Mouse (Mus musculus) adrenal gland, adult 8-10 months (tissue): ENCODE results near the gene Syngr1. TPM values are rescaled to one million over a fixed set of nuclear protein-coding genes. Genes with fewer than 3 reads are reported as not detected.

Experiments
- DNase-seq: peaks from one replicate; pipeline ENCODE4 v3.0.0; 2022
- total RNA-seq, 4 experiments: library from RNA; stranded (reverse); gene quantifications; 2 replicates each; pipeline ENCODE4 v1.2.4; 2022

The Syngr1 gene
- 10 to 100 TPM; 32.7 to 65.7 (median 48.7) TPM for total RNA-seq

DNA sequence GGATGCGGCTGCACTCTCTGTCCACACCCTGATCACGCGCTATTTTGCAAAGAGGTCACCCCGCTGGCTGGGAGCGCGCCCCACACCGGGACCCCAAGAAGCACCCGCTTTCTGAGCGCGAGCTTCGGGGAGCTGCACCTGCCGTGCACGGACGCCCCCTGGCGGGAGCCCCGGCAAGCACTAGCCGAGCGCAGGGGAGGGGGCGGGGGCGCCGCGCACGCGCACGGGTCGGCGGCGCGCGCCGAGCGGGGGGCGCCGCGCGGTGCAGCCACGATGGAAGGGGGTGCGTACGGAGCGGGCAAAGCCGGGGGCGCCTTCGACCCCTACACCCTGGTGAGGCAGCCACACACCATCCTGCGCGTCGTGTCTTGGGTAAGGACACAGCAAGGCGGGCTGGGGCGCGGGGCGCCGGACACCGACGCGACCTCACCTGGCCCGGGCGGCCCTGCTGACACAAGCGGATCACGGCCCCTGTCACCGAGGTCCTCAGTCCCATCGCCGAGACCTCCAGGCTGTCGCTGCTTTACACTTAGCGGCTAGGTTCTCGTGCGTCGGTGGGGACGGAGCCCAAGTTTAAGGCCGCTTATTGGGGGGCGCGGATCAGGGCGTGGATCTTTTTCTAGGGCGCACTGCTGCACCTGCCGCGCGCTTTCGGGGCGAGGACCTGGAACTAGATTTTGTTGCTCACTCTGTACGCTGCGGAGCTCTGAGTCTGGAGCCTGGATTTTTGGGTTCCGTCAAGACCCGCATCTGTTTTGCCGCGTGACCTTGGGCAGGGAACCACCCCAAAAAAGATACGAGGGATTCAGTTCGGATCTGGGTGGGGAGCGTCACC lies at the start of gene Syngr1, which contains the start of gene Rpl3:
TSS of gene Syngr1 (plus strand) at position 214 of the 835 bp plus-strand sequence.
TSS of gene Rpl3 (minus strand) at position 748 of the 835 bp plus-strand sequence.
- DNase-seq: no peak

DNA sequence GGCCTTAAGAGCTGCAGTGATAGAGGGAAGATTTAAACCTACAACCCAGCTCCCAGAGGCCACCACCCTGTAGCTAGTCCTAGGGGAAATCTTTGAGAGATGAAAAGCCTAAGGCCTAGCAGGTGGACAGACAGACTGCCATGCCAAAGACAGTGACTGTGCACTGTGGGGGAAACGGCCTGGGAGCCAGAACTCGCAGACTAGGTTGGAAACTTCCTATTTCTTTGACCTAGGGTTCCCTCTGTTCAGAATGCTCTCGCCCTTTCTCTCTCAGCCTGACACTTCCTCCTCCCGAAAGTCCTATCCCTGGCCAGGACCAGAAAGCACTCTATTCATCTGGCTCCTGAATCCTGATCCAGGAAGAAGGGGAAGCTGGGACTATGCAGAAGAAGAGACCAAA lies 49.0 kb upstream of the Syngr1 start:
- no peak for DNase-seq

DNA sequence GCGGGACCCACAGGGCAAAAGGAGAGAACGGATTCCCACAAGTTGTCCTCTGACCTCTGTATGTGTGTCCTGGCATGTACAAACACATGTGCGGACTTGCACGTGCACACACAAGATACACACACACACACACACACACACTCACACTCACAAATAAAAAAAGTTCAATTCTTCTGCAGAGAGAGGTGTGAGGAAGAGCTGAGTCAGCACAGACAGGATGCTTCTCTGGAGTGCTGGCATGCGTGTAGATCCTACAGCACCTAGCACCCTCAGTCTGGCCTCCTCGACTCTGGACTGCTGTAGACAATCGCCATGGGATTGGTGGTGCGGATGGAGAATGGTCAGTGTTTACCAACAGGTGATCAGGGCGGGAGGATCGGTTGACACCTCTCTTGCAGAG lies 46.9 kb upstream of the Syngr1 start:
- DNase-seq: no peak

DNA sequence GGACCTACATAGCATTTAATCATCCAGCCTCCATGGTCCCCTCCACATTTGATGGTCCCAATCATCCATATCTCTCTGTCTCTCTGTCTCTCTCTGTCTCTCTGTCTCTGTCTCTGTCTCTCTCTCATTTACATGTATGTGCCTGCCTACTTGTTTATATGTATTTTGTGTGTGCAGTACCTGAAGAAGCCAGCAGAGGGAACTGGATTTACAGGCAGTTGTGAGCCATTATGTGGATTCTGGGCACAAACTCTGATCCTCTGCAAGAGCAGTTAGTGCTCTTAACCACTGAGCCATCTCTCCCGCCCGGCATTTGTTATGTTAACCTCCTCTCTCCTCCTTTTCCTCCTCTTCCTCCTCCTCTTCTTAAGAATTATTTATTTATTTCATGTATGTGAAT lies 45.4 kb upstream of the Syngr1 start:
- DNase-seq: no peak

DNA sequence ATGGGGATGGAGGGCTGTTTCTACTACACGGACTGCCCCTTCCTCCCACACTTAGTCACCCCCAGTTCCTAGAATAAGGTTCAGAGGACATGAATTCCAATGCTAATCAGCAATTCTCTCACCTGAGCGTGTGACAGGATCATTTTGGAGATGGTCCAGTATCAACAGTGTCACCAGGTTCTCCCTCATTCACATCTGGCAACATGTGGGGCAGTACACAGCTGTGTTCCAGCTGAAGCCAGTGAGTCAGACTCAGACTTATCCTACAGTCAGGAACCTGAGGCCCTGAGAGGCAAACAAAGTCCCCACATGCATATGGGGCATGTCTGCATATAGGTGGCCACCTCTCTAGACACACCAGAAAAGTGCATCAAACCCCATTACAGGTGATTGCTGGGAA lies 43.9 kb upstream of the Syngr1 start:
- no peak for DNase-seq

DNA sequence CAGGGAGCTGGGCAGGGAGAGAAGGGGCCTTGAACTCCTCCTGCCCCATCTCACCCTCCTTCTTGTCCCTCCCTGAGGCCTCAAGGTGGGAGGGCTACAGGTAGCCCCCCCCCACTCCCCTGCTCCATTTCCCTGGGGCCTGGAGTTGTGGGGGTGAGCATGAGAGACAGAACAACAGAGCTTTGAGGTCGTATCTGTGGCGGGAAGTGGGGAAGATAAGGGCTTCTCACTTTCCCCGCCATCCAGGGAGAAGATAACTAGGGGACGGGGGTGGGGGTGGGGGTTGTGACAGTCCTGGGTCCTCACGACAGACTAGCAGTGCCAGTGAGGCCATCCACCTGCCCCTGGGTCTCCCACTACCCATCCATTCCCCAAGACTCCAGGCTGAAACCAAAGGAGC lies 43.2 kb upstream of the Syngr1 start:
- DNase-seq: no peak

DNA sequence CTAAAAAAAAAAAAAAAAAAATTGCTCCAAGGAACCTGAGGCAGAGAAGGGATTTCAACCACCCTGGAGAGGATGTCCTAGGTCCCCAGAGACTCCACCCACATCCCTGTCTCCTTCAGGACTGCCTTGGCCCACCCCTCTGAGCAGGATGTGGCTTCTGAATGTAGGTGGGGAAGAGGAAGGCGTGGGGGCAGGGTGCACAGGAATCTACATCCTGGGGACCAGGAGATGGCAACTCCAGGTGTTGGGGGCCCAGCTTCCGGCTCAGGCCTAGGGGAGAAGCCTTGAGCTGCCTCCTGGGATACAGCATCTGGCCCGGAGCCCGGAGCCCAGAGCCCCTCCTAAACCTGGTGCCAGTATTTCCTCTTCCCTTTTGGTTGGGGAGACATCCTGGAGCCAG lies 41.0 kb upstream of the Syngr1 start:
- DNase-seq: no peak

DNA sequence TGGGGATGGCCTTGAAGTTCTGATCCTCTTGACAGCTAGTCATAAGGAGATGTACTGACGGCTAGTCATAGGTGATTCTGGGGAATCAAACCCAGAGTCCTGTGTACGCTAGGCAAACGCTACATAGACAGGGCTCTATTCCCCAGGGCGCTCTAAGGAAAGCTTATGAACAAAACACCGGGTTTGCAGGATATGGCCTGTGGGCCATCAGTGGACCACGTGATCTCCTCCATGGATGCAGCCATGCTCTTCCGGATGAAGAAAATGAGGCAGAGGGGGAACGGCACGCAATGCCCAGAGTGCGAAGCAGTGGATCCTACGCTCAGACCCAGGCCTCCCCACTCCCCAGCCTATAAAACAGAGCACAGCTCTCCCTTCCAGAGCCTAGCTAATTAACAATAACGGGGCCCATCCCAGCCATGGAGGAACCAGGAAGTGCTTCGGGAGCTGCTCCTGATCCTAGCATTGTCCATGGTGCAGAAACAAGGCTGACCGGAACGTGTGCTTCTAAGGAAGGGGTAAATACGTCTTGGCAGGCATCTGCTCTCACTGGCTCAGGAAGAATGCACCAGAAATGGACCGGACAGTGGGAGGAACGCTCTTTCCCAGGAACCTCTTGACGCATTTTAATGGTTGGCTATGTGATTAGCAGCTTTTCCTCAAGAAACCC lies 39.9 kb upstream of the Syngr1 start:
- no peak for DNase-seq

DNA sequence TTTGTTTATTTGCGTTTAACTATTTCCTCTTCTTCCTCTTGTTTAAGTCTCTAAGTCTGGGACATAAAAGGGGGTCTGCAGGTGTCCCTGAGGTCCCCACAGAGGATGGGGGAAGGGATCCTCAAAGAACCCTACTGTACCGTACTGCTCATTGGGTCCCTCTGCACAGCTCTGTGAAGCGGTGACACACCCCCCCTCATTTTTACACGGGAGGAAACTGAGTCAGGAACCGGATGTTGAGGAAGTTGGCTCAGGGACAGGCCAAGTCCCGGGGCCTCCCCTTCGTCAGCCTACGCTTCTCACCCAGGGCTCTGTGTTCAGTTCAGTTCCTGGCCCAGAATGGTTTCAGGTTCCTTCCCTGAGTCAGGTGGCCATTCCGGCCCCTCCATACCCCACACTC lies 39.4 kb upstream of the Syngr1 start:
- no peak for DNase-seq

DNA sequence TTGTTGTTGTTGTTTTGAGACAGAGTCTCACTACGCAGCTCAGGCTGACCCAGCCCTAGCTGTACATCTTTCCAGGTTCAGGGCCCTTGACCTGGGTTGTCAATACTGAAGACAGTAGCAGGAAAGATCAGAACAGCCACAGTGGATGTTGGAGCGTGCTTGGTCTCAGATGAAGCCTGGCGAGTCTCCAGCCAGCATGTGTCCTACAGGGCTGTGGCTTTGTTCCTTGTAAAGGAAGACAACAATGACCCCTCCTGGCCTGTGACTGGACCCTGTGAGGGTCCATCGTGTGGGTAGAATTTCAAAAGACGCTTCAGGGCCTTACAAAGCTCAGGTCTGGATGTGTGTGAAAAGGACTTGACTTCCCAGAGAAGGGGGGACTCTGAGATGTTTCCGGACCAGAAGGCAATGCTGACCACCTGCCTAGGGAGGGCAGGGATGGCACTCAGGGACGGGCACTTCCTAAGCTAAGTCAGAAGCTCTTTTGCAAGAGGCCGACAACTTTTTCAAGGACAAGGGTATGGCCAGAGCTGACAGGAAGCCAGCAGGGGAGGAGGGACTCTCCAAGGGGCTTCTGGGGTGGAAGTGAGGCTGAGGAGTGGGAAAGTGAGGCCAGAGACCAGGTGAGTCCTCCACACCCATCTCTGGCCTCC lies 37.6 kb upstream of the Syngr1 start:
- DNase-seq: peak; percentile 50

DNA sequence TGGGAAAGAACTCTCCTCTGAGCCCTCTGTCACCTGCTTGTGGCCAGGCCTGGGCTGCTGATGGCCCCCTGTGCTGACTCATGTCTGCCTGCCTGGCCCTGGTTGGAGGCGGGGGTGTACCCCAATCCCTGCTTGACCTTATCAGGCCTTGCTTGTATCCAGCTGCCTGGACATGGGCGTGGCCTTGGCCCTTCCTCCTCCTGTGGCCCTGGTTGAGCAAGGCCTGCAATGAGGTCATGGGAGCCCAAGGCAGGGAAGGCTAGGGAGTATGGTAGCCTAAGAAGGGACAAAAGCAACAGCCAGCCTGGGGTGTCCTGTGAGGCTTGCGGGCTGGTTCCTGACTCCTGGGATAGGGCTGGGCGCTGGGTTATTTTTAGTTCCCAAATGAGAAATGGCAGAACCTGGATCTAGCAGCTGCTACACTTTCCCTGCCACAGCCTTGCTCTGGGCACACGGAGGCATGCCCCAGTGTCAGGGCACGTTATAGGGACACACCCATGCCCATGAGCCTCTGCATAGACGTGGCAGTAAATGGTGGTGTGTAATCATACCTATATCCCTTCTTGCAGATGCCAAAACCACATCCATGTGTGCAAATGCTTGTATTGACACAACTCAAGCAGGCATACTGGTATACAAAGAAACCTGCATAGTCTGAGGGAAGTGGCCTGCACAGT lies 37.0 kb upstream of the Syngr1 start:
- DNase-seq: peak; percentile 94

DNA sequence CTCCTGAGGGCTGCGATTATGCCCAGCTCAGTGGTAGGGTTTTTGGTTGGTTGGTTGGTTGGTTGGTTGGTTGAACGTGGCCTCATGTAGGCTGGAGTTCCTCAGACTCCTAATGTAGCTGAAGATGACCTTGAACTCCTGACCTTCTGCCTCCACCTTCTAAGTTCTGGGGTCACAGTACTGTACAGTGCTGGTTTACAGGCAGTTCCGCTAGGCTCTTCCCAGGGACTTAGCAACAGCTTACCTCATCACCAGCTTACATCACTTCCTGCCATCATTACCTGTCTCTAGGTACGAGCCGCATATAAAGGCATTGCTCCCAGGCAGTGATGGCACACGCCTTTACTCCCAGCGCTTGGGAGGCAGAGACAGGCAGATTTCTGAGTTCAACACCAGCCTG lies 33.0 kb upstream of the Syngr1 start:
- DNase-seq: no peak

DNA sequence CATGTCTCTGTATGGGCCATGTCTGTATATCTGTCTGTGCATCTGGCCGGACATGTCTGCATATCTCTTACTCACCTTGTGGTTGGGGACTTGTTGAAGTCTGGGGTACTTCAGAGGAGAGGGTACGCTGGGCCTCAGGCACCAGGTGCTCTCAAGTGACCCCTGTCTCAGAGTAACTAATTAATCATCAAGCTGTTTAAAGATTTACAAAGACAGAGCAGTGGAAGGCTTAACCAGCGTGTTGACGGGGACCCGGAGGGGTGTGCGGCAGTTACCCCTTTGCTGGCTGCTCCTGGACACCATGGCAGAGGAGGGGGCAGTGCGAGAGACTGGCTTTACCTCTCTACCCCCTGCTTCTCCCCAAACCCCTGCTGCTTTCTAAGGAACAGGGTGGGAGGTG lies 31.5 kb upstream of the Syngr1 start:
- DNase-seq: no peak

DNA sequence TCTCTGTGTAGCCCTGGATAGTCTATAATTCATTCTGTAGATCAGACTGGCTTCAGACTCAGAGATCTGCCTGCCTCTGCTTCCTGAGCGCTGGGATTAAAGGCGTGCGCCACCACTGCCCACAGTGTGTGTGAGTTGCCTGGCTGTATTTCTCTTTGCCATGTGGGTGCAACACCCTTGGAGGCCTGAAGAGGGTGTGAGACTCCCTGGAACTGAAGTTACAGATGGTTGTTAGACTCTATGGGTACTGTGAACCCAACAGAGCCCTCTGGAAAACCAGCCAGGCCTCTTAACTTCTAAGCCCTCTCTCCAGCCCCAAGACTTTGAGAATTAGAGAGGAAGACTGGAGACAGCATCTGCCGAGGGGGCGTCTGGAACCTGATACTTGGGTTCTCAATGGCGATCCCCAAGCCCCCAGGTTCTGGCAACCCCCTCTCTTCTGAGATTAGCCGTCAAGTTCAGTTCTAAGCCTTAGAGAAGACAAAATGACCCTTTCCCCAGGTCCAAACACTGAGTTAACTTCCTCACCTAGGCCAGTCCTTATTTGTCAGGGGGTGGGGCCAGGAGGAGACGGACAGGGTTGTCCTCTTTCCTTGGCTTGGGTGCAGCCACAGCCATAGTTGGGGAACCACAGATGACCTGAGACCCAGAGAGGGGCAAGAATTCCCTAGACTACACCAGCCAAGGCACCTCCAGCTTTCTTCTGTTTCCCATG lies 30.6 kb upstream of the Syngr1 start:
- DNase-seq: no peak

DNA sequence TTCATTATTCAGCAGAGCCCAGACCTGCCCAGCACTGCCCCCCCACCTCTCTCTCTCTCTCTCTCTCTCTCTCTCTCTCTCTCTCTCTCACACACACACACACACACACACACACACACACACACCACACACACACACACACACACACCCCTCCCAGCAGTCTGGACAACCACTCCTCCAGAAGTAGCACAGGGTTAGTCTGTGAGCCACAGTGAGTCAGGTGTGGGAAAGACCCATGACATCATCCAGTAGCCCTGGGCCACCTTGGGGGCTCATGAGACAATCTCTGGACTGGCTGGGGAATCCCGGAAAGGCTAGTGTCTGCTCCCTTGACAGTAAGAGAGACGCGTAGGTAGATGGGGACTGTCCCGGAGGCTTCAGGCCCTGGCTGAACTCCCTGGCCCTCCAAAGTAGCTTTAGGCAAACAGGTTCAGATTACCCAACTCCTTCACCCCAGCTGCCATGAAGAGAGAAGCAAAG lies 30.0 kb upstream of the Syngr1 start:
- no peak for DNase-seq

DNA sequence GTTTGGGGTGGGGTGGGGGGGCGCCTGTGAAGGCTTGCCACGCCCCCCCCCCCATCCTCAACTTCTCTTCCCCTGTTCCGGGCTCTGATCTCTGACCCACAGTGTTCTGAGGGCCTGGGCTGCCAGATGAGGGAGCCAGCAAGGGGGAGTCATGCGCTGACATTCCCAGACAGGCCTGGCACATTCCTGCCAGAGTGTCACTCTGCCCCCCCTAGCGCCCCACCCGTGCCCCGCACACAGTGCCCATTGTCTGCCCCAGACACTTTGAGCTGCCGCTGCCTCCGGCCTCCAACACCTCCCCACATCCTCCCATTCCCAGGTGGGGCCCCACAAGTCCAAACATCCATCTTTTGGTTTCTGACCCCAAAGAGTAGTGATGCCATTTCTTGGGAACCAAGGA lies 28.8 kb upstream of the Syngr1 start:
- no peak for DNase-seq

DNA sequence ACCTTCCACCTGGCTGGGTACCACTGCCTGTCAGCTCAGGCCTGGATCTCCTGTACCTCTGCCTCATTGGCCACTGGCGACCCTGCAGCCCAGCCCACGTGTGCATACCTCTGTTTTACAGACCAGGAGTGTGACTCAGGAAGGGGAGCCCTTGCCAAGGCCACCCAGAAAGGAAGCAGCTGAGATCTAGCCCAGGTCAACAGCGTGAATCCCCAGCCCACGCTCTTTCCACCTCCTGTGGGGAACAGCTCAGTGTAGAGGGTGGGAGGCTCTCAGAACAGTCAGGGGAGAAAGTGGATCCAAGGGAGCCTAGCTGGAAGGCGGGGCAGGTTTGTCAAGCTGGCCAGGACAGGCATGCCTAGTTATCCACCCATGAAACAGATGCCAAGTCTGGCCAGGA lies 28.3 kb upstream of the Syngr1 start:
- DNase-seq: no peak

DNA sequence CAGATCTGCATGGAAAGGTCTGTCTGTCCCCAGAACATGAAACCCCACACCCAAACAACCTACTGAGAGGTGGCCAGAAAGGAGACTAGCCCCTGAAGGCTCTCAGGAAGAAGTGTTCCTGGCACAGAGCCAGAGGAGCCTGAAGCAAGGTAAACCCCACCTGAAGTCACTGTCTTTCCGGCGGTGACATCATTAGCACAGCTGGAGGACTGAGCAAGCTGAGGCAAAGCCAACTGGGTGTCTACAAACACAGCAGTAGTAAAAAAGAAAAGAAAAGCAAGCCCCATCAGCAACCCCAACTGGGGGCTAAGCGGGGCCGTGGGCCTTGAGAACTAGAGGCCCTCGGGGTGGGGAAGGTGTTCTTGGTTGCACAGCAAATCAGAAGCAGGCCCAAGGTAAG lies 26.2 kb upstream of the Syngr1 start:
- DNase-seq: no peak

DNA sequence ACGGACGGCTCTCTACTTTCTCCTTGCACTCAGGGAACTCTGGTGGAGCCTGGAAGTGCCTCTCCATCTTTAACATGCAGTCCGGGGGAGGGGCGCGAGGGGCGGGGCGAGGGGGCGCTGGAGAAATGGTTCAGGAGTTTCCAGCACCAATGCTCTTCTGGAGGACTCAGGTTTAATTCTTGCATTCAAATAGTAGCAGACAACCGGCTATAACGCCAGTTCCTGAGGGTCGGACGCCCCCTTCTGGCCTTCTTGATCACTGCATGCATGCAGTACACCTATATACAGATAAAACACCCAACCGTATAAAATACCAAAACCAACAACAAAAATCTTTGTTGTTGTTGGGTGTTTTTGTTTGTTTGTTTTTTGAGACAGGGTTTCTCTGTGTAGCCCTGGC lies 25.7 kb upstream of the Syngr1 start:
- DNase-seq: no peak

DNA sequence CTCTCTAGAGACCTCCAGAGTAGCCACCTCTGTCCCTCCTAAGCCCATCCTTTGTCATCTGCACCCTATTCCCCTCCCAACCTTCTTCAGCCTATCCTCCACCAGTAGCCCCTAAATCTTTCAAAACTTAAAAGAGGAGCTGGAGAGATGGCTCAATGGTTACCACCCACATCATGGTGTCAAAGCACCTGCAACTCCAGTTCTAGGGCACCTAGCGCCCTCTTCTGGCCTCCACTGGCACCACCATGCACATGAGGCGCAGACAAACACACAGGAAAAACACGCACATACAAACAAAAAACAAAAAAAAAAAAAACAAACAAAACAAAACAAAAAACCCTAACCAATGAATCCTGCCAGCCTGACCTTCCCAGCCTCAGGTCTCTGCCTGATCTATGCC lies 24.6 kb upstream of the Syngr1 start:
- no peak for DNase-seq

DNA sequence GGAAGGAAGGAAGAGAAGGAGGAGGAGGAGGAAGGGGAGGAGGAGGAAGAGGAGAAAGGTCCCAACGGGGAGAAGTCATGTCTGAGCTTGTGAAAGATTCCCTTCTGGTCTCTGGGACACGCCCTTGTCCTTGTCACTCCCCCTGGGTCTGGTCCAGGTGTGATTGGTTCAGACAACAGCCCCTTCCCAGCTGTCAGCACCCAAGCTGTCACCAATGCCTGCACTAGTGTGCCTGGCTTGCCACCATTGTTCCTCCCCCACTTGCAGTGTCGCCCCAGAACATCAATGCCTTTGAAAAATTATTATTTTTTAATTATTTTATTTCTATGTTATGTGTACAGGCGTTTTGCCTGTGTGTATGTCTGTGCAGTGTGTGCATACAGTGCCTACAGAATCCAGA lies 22.0 kb upstream of the Syngr1 start:
- no peak for DNase-seq

DNA sequence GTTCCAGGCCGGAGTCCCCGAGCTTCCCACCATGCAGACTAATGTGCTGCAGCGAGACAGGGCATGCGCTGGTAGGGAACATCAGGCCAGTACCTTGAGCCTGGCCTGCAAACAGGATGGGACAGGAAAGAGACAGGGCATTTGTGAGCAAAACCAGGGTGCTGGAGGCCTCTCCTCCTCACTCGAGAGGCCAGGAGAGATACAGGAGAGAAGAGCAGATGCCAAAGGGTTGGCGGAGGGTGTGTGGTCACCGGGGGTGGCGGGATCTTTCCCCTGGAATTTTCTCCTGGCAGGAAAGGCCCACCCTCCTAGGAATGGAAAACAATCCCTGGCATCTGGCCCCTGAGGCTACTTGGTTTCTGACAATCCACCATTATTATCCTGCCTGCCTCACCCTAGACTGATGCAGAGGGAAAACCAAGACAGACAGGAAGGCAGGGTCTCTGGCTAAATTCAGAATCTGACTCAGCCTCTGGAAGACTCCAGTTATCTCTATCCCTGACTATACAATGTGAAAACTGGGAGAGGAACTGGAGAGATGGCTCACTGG lies 21.0 kb upstream of the Syngr1 start:
- no peak for DNase-seq
